Mouse (Mus musculus): ENCODE measurements around the gene Rhbdf2. TPM values are rescaled to one million over a fixed set of nuclear protein-coding genes. Genes with fewer than 3 reads are reported as not detected.

Gene Rhbdf2
- total RNA-seq, 2 experiments from 2014 or later: 0.94 to 1.5 TPM

DNA sequence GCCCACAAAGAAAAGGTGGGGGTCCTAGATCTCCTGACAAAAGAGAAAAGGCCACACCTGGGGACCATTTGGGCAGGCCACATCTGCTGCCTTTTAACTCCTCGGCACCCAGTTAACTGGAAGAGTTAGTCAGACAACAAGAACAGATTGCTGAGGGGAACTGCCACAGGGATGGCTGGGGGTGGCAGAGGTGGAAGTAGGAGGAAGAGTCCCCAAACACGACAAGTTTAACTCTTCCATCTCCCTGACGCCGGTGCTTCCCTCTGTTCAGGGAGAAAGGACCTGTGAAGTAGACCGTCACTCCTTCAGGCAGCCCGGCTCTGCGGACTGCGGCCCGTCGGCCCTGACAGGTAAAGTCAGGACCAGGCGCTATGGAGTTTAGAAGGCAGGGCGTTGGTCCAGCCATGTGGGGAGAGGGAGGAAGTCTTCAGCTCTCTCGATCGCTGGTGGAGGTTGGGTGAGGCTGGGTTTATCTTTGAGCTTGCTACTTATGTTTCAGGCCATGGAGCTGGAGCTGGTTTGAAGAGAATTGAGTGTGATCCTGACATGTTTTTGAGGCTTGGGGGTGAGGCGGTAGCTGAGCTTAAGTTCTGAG is 32.3 kb upstream of the Rhbdf2 start:
- no peak for DNase-seq (ENCODE audit: low spot score in 2 of 2)

DNA sequence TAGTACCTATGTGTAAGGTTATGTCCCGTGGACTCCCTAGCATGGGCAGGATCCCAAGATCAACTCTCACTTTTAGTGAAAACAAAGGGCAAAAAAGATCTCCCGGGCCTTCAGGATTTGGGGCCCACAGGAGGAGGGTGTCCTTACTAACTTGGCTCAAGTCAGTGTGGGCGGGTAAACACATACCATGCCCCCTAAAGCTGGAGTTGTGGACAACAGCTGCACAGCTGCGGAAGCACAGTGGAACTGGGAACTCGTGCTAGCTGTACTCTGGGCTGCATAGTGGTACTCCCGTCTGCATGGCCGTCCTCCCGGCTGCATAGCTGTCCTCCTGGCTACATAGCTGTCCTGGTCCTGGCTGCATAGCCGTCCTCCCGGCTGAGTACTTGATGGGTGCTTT is 31.4 kb upstream of the Rhbdf2 start:
- no peak for DNase-seq (ENCODE audit: low spot score in 2 of 2)

GRCm38 (mm10) chr11:116657311-116658223 is 30.7 kb upstream of the Rhbdf2 start:
- peak; percentile 86 to 89 for DNase-seq (ENCODE audit: low spot score in 2 of 2)

GRCm38 (mm10) chr11:116656348-116657191 is 29.8 kb upstream of the Rhbdf2 start:
- no peak for DNase-seq (ENCODE audit: low spot score in 2 of 2)

GRCm38 (mm10) chr11:116654255-116654821 is 27.5 kb upstream of the Rhbdf2 start, which contains the start of gene Cygb:
TSS of gene Cygb (minus strand) at chr11:116654313.
- peak in 1 of 2 experiments; percentile 40 for DNase-seq (ENCODE audit: low spot score in 2 of 2)

DNA sequence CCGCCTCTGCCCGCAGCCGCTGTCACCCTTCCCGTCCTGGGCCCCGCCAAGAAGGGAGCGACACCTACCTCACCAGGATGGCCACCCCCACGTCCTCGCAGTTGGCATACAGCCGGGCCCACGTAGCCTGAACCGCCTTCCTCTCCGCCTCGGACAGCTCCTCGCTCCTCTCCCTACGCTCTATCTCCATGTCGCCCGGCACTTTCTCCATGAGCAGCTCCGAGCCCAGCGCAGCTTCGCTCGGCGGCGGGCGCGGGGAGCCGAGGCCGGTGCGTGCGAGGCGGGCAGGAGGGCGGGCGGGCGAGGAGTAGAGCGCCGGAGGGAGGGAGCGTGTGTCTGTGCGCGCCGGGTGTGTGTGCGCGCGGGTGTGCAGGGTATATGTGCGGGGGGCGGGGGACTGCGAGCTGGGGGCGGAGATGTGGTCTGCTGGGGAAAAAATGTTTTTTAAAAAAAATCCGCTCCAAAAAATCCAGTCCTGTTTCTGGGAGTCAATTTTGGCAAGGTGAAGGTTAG is 26.9 kb upstream of the Rhbdf2 start:
- DNase-seq (ENCODE audit: low spot score in 2 of 2): peak; percentile 55 to 69

GRCm38 (mm10) chr11:116653234-116653633 is 26.4 kb upstream of the Rhbdf2 start, which contains the start of gene Prcd:
TSS of gene Prcd (plus strand) at chr11:116653534.
- DNase-seq (ENCODE audit: low spot score in 2 of 2): no peak

- DNase-seq (ENCODE audit: low spot score in 2 of 2): no peak
Observed at GRCm38 (mm10) chr11:116652330-116653098, 25.7 kb upstream of the Rhbdf2 start.

GRCm38 (mm10) chr11:116651339-116651738 is 24.5 kb upstream of the Rhbdf2 start:
- no peak for DNase-seq (ENCODE audit: low spot score in 2 of 2)

DNA sequence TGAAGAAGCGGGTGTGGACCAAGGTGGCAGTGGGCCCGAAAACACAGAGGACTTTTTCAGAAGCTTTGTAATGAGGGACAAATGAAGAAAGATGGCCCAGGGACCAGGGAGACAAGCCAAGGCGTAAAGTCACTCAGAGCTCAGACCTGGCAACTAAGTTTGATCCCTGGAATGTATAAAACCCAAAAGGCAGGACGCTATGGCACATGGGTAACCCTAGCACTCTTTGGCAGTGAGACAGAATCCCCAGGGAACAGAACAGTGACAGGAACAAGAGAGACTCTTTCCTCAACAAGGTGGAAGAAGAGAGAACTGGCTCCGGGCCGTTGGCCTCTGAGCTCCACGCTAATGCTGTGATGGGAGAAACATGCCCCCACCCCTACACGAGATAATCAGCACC is 24.0 kb upstream of the Rhbdf2 start:
- DNase-seq (ENCODE audit: low spot score in 2 of 2): no peak

- DNase-seq (ENCODE audit: low spot score in 2 of 2): no peak
Observed at GRCm38 (mm10) chr11:116649711-116650337, 23.0 kb upstream of the Rhbdf2 start.

GRCm38 (mm10) chr11:116648976-116649375 is 22.2 kb upstream of the Rhbdf2 start:
- no peak for DNase-seq (ENCODE audit: low spot score in 2 of 2)

DNA sequence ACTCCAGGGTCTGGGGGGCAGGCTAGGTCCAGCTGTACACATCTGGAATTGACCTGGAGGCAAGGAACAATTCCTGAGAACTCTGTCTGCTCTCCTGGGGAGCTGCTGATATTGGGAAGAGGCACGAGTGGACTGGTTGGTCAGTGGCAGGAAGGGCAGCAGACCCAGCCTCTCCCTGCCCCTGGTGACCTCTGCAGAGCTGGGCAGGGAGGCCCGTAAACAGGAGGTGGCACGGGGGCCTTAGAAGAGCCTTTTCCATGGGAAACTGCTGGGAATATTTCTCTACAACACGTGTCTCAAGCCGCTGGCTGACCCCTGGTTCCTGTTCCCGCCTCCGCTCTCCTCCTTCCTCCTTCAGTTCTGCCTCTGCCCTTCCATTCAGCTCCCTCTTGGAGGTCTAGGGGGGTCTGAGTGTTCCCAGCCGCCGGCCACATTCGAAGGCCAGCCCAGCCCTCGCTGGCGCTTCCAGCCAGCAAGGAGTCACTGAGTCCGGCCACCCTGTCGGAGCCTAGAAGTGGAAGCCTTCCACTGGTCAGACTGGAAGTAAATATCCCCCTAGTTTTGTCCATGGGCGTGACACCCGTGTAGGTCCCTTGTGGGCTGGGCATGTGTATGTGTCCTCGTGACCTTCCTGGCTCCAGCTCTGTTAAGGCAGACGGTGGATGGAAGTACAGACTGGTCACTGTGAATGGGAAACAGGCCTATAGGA is 21.5 kb upstream of the Rhbdf2 start:
- no peak for DNase-seq (ENCODE audit: low spot score in 2 of 2)

GRCm38 (mm10) chr11:116647340-116647991 is 20.6 kb upstream of the Rhbdf2 start:
- no peak for DNase-seq (ENCODE audit: low spot score in 2 of 2)

DNA sequence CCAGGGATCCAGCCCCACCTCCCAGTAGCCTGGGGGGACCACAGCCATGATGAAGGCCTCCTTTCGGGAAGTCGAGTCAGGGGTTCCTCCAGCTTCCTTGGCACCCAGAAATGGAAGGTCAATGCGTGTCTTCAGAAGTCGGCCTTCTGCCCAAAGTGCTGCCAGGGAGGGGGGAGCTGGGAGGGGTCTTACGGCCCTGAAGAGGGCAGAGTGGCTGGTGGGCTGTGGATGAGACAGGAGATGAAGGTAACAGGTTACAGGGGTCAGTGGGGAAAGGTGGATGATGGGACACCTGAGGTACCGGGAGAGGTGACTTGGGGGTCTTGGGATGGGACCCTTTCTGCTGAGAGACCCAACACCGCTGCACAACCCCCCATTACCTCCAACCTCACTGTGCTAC is 20.0 kb upstream of the Rhbdf2 start:
- no peak for DNase-seq (ENCODE audit: low spot score in 2 of 2)

GRCm38 (mm10) chr11:116646136-116646535 is 19.3 kb upstream of the Rhbdf2 start:
- no peak for DNase-seq (ENCODE audit: low spot score in 2 of 2)

- no peak for DNase-seq (ENCODE audit: low spot score in 2 of 2)
Observed at GRCm38 (mm10) chr11:116645446-116646110, 18.8 kb upstream of the Rhbdf2 start.

Measured in layer of hippocampus, postnatal 10 days (tissue).